Mouse (Mus musculus) lung, embryonic 16.5 days (tissue): ENCODE results near the gene Abcb4. TPM values are rescaled to one million over a fixed set of nuclear protein-coding genes. Genes with fewer than 3 reads are reported as not detected.

Experiments used
- ATAC-seq: fragments of 200-750 bp; cut with Nextera tagmentation; 2 replicates; pipeline ENCODE4 v1.8.0; 2017; ENCODE audit warnings: low read depth, mild to moderate bottlenecking, moderate library complexity
- H3K27ac ChIP-seq: fragments of 300-500 bp; sonication (generic); 2 replicates; pipeline ENCODE4 v1.5.1; 2014; ENCODE audit warnings: mild to moderate bottlenecking, control low read depth, low read length
- H3K27me3 ChIP-seq: fragments of 300-500 bp; sonication (generic); 2 replicates; pipeline ENCODE4 v1.6.1; 2014; ENCODE audit warnings: low read depth, low read length, mixed read lengths; ENCODE audit not compliant: control insufficient read depth, insufficient read depth
- H3K36me3 ChIP-seq: fragments of 300-500 bp; sonication (generic); 2 replicates; pipeline ENCODE4 v1.6.1; 2014; ENCODE audit warnings: low read length; ENCODE audit not compliant: control insufficient read depth, insufficient read depth
- H3K4me1 ChIP-seq: fragments of 300-500 bp; sonication (generic); replicated peaks from 2 replicates; pipeline ENCODE4 v1.6.1; 2014; ENCODE audit warnings: low read length, mixed read lengths; ENCODE audit not compliant: control insufficient read depth, insufficient read depth
- H3K4me2 ChIP-seq: fragments of 300-500 bp; sonication (generic); 2 replicates; pipeline ENCODE4 v1.6.1; 2014; ENCODE audit warnings: low read depth, low read length, control low read depth
- H3K4me3 ChIP-seq: fragments of 300-500 bp; sonication (generic); 2 replicates; pipeline ENCODE4 v1.5.1; 2014; ENCODE audit warnings: mild to moderate bottlenecking, low read length, control low read depth
- H3K9ac ChIP-seq: fragments of 300-500 bp; sonication (generic); 2 replicates; pipeline ENCODE4 v1.6.1; 2014; ENCODE audit warnings: low read length, control low read depth
- H3K9me3 ChIP-seq: fragments of 300-500 bp; sonication (generic); 2 replicates; pipeline ENCODE4 v1.6.1; 2016; ENCODE audit warnings: low read length; ENCODE audit not compliant: control insufficient read depth
- WGBS: fragments of 180-500 bp; shearing (Covaris S2); extraction: QIAGEN DNeasy Blood & Tissue Kit; methylation state at CpG from one replicate; pipeline ENCODE4 v1.1.7; 2014; 5-methylcytosine and 5-hydroxymethylcytosine counted together
- polyA plus RNA-seq: library from polyadenylated mRNA; unstranded; fragments of >200 nt; fragmentation: Nextera tagmentation; extraction: Ambion mirVana; gene quantifications from 2 replicates; pipeline ENCODE4 v1.2.1, GENCODE M21; 2015

Abcb4 gene
- polyA plus RNA-seq, 1 experiment from 2014 or later: 0.13 TPM

DNA sequence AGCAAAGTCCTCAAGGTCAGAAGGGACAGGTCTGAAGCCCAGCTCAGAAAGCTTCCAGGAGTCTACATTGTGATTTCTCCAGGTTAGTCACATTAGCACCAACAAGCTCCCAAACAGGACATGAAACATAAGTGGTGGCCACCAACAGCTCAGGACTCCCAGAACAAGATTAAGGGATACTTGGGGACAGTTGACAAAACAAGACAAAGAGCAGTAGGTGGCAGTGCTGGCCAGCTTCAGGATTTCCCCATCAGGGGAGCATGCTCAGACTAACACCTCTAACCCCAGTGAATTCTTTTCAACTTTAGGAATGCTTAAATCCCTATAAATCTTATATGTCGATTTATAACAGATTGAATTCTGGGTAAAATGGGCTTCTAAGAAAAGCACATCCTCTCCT is 25.5 kb upstream of the Abcb4 start:
- H3K4me3 ChIP-seq: no peak overlapping the region
- ATAC-seq: no peak
- H3K9me3 ChIP-seq: no peaks in the 10 kb centered on the region
- H3K4me2 ChIP-seq: no peak overlapping the region
- no peaks in the 10 kb centered on the region for H3K36me3 ChIP-seq
- H3K9ac ChIP-seq: no peak overlapping the region
- H3K4me1 ChIP-seq: no peaks in the 10 kb centered on the region
- no peaks in the 10 kb centered on the region for H3K27me3 ChIP-seq
- 14% methylated on average over 1 of the region's 1 CpGs for WGBS
- no peak overlapping the region for H3K27ac ChIP-seq

DNA sequence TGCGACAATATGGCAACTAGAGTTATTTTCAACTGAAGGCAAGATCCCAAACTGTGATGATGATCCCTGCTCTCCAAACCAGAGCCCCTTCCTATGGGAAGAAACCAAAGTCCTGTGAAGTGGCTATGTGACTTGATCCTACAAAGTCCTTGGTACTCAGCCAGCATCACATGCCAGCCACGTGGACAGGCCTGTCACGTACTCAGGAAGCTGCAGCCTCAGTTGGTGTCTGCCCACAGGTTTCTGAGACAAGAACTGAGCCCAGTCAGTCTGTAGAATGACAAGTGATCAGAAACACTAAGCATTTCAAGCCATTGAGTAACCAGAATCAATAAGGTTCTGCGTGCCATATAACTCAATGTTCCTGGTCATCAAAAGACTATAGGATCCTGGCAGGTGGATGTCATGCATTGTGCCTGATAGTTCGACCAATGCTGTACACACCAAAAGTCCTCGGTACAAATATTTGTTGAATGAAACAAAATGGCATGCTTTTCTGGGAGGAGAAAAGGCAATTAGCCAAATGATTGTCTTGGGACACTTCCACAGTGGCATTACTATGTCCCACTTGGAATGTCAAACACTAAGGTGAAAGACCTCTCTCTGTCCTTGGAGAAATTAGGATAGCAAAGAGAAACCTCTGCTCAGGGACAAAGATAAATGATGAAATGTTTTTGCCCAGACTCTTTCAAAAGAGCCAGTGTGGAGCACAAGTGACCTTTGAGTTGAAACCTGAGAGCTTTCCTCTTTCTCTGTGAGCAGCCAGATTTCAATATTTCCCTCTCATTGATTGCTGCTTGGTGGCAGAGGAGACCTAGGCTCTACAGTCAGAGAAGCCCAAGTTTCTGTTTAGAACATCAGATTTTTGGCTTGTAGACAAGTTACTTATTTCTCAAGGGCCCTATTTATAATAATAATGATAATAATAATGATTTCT is 20.3 kb upstream of the Abcb4 start:
- Histone ChIP-seq H3K27me3 (no peaks in the 10 kb centered on the region), H3K9ac (no peak overlapping the region), H3K4me2 (no peak overlapping the region), H3K27ac (no peak overlapping the region), H3K4me1 (no peaks in the 10 kb centered on the region), H3K9me3 (no peaks in the 10 kb centered on the region), H3K4me3 (no peak overlapping the region), H3K36me3 (no peaks in the 10 kb centered on the region)
- ATAC-seq: no peak
- WGBS: 74% methylated on average over 6 of the region's 6 CpGs

DNA sequence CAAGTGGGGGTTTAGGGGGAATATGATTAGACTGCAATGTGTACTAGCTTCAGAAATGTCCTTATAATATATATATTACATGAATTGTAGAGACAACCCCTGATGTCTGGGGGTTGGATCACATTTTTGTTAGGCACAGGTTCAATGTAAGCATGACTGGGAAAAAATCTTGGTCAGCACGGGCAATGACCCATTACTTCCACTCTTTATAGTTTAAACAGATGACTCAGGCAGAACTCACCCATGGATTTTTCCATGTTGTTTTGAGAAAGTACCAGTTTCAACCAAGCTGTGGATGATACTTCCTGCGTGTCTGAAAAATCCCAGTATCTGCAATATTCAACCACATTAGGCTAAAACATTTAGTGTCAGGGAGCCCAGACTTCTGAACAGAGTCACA is 16.4 kb upstream of the Abcb4 start:
- Histone ChIP-seq H3K27ac (no peak overlapping the region), H3K9ac (no peak overlapping the region), H3K27me3 (no peaks in the 10 kb centered on the region), H3K36me3 (no peaks in the 10 kb centered on the region), H3K9me3 (no peaks in the 10 kb centered on the region), H3K4me1 (no peaks in the 10 kb centered on the region), H3K4me3 (no peak overlapping the region), H3K4me2 (no peak overlapping the region)
- no peak for ATAC-seq
- 78% methylated on average over 2 of the region's 2 CpGs for WGBS

DNA sequence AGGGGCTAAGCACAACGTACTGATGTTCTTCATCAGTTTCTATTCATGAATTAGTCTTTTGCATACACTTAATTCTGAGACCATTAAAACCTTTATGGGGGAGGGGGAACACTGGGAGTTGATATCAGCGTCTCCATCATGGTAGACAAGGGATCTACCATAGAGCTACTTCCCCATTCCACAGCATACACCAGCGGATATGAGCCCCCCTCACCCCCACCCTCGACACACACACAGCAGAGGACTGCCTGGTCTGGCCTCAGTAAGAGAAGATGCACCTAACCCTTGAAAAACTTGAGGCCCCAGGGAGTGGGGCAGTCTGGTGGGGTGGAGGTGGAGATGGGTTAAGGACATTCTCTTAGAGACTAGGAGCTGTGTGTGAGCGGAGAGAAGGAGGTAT is 15.7 kb upstream of the Abcb4 start:
- H3K4me3 ChIP-seq: no peak overlapping the region
- no peak overlapping the region for H3K4me2 ChIP-seq
- no peak overlapping the region for H3K9ac ChIP-seq
- no peak overlapping the region for H3K27ac ChIP-seq
- H3K9me3 ChIP-seq: no peaks in the 10 kb centered on the region
- H3K36me3 ChIP-seq: no peaks in the 10 kb centered on the region
- WGBS: 59% methylated on average over 5 of the region's 5 CpGs
- no peaks in the 10 kb centered on the region for H3K4me1 ChIP-seq
- H3K27me3 ChIP-seq: no peaks in the 10 kb centered on the region
- no peak for ATAC-seq

DNA sequence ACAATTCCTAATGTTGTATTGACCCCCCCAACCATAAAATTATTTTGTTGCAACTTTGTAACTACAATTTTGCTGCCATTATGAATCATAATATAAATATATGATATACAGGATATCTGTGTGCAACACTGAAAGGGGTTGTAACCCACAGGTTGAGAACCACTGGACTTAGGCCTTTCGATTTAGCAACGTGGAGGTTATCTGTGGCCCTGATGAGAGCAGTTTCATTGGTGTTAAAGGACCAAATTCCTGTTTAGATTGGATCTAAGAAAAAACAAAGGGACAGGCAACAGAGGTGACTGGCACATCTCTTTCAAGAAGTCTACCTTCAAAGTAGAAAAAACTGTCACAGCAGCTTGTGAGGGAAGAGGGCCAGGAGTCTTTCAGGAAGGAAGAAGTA is 7.7 kb upstream of the Abcb4 start:
- no peak for ATAC-seq
- H3K4me2 ChIP-seq: no peak overlapping the region
- no peak overlapping the region for H3K9ac ChIP-seq
- H3K4me3 ChIP-seq: no peak overlapping the region
- no peak overlapping the region for H3K27ac ChIP-seq
- no peaks in the 10 kb centered on the region for H3K36me3 ChIP-seq
- H3K4me1 ChIP-seq: no peaks in the 10 kb centered on the region
- H3K9me3 ChIP-seq: no peaks in the 10 kb centered on the region; the same call in 1 of the 2 replicates
- 65% methylated on average over 2 of the region's 2 CpGs for WGBS
- H3K27me3 ChIP-seq: no peaks in the 10 kb centered on the region

DNA sequence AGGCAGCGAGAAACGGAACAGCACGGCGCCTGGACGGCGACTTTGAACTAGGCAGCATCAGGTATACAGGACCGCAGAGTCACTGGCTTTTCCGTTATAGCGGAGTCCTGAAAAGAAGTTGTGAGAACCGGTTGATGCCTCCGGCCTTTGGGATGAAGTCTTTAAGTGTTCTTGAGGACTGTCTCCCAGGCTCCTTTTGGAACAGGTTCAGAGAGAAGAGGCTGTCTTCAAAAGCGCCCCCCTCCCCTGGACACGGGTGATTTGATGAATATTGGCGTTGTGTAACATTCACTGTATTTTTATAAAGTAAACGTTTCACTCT is 548 bp downstream of the Abcb4 start:
- H3K4me3 ChIP-seq: peak overlapping the region; percentile 58
- peaks cover 5% of the 10 kb centered on the region for H3K4me1 ChIP-seq
- H3K27ac ChIP-seq: no peak overlapping the region
- peak overlapping the region; percentile 96 for H3K4me2 ChIP-seq
- H3K9me3 ChIP-seq: no peaks in the 10 kb centered on the region; the same call in 1 of the 2 replicates
- ATAC-seq: no peak
- 3% methylated on average over 15 of the region's 15 CpGs for WGBS
- H3K9ac ChIP-seq: no peak overlapping the region
- peaks cover 5% of the 10 kb centered on the region for H3K27me3 ChIP-seq
- H3K36me3 ChIP-seq: no peaks in the 10 kb centered on the region

DNA sequence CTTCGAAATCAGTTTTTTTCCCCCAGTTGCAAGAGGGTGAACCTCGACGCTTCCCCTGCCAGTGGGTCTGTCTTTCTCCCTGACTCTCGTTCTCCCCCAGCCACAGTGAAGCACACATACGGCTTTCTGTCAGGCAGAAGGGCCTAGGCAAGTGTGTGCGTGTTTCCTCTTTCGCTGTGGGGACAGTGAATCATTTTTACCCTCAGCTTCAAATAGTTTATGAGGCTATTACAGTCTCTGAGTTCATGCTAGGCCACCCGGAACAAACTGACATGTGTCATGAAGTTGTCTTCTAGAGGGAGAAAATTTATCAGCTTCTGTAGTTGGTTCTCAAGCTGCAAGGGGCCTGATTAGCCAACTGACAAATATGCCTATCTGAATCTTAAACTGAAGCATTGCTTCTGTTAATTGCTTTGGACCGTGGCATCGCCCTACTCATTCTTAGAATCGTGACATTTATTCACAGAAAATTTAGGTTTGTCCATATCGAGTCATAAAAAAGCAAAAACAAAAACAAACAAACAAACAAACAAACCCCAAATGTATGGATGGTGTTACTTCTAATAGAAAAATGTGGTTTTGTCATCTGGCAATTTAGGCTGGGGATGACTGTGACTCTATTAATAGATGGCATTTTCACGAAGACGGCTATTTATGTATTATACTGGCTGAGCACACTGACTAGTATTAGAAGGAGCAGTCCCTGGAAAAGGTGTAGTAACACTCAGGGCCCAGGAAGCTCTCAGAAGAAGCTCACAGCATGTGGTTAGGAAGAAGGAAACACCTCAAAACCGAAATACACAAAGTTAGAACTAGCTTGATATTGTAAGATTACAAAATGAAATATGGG is 1.3 kb downstream of the Abcb4 start:
- Histone ChIP-seq H3K9me3 (no peaks in the 10 kb centered on the region; the same call in 1 of the 2 replicates), H3K4me2 (no peak overlapping the region), H3K36me3 (no peaks in the 10 kb centered on the region), H3K4me3 (no peak overlapping the region), H3K9ac (no peak overlapping the region), H3K27ac (no peak overlapping the region), H3K27me3 (peaks cover 5% of the 10 kb centered on the region), H3K4me1 (peaks cover 5% of the 10 kb centered on the region)
- no peak for ATAC-seq
- 62% methylated on average over 15 of the region's 15 CpGs for WGBS

DNA sequence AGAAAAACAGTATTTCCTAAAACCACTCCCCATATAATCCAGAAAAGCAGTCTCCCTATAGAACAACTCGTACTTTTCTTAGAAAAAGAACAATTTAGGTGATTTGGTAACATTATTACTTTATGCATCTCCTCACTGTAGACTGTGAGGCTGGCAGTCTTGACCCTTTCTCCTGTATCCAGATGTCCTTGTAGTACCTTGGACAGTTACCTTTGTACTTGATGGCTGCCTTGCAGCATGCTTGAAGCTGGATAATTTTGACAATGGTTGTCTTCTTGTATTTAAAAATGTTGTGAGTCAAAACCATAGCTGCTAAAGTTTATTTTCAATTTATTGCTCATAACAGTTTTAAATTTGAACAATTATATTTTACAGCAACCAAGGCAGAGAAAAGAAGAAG is 2.7 kb downstream of the Abcb4 start:
- Histone ChIP-seq H3K9ac (no peak overlapping the region), H3K4me3 (no peak overlapping the region), H3K27ac (no peak overlapping the region), H3K4me1 (peaks cover 5% of the 10 kb centered on the region), H3K4me2 (no peak overlapping the region), H3K27me3 (peaks cover 5% of the 10 kb centered on the region), H3K36me3 (no peaks in the 10 kb centered on the region), H3K9me3 (no peaks in the 10 kb centered on the region)
- ATAC-seq: no peak
- 68% methylated on average over 1 of the region's 1 CpGs for WGBS

DNA sequence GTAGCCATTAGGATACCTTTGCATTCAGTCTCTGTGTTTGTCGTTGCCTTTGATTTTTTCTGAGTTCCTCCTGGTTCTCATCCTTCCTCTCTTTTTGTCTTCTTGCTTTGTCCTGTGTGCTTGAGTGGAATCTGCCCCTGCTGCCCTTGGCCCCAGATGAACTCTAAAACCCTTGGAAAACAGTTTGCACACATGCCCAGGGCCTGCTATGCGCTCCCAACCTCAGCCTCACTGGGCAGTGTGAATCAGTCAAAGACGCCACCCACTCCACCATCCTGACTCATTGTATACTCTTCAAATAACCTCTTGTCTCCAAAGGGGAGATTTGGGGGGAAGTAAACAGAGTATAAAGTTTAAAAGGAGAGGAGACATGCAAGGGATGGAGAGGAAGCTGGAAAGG is 4.7 kb downstream of the Abcb4 start:
- 46% methylated on average over 3 of the region's 3 CpGs for WGBS
- Histone ChIP-seq H3K4me3 (no peak overlapping the region), H3K4me1 (peaks cover 1% of the 10 kb centered on the region), H3K4me2 (no peak overlapping the region), H3K9me3 (no peaks in the 10 kb centered on the region), H3K9ac (no peak overlapping the region), H3K27ac (no peak overlapping the region), H3K27me3 (peaks cover 5% of the 10 kb centered on the region), H3K36me3 (no peaks in the 10 kb centered on the region)
- no peak for ATAC-seq
